Mouse (Mus musculus): Measurements from ENCODE around the gene Fnbp1. TPM values are rescaled to one million over a fixed set of nuclear protein-coding genes. Genes with fewer than 3 reads are reported as not detected.
A peak's percentile ranks its signal among the peaks of the same experiment; 100 is the strongest.

Gene Fnbp1
- polyA plus RNA-seq, 1 experiment from 2014 or later, result 15.7 TPM

GRCm38 (mm10) chr2:31082639-31083038, 59.2 kb downstream of the Fnbp1 start:
- DNase-seq (ENCODE audit: low spot score) (no peak), ATAC-seq (ENCODE audit: low FRiP score, low TSS enrichment) (peak; percentile 56; the same call in 1 of the 2 replicates)
- H3K4me2 ChIP-seq (replicated peaks; ENCODE audit: low read depth), result no peak overlapping the region
- no peak overlapping the region for H3K4me3 ChIP-seq (ENCODE audit: low read depth, low read length)
- no peak for TF ChIP-seq EP300 (optimal IDR thresholded peaks at IDR 0.05)
- TF ChIP-seq CTCF (IDR thresholded peaks at IDR 0.05; ENCODE audit: low read depth), result no peak
- no peak overlapping the region for H3K27ac ChIP-seq (replicated peaks)
- no peak overlapping the region for H3K9ac ChIP-seq (ENCODE audit: low read length)
- no peaks in the 10 kb centered on the region for H3K27me3 ChIP-seq (ENCODE audit: control insufficient read depth, insufficient read depth, low read length)
- no peaks in the 10 kb centered on the region for H3K4me1 ChIP-seq (replicated peaks; ENCODE audit: control insufficient read depth, insufficient read depth)
- no peaks in the 10 kb centered on the region for H3K9me3 ChIP-seq (ENCODE audit: control insufficient read depth, low read length)
- 81% methylated on average over 17 of the region's 17 CpGs for WGBS
- H3K36me3 ChIP-seq (ENCODE audit: control insufficient read depth, insufficient read depth, low read length), result peaks cover 19% of the 10 kb centered on the region

DNA sequence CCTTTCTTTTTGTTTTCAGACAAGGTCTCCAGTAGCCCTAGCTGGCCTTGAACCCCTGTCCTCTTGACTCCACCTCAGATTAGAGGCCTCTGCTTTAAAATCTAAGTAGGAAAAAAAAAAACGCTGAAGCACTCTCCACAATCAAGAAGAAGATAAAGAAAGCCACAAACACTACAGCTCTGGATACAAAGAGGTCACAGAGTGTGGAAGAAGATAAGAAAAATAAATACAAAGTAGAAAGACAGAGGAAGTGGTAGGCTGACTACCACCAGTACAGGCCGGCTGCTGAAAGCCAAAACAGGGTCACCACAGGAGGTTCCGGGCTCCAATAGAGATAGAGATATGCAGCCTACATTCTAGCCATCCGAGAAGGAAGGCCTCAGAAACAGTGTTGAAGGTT, 60.5 kb downstream of the Fnbp1 start:
- H3K9ac ChIP-seq (ENCODE audit: low read length), result no peak overlapping the region
- ATAC-seq (ENCODE audit: low FRiP score, low TSS enrichment), result 0 out of 2 replicates have a peak, but pooled peaks have one; percentile 43
- H3K9me3 ChIP-seq (ENCODE audit: control insufficient read depth, low read length), result no peaks in the 10 kb centered on the region
- no peak for DNase-seq (ENCODE audit: low spot score)
- no peak overlapping the region for H3K27ac ChIP-seq (replicated peaks)
- WGBS, result 46% methylated on average over 4 of the region's 4 CpGs
- TF ChIP-seq EP300 (optimal IDR thresholded peaks at IDR 0.05) (no peak), CTCF (IDR thresholded peaks at IDR 0.05; ENCODE audit: low read depth) (no peak)
- H3K36me3 ChIP-seq (ENCODE audit: control insufficient read depth, insufficient read depth, low read length), result peaks cover 19% of the 10 kb centered on the region
- H3K4me2 ChIP-seq (replicated peaks; ENCODE audit: low read depth), result no peak overlapping the region
- H3K27me3 ChIP-seq (ENCODE audit: control insufficient read depth, insufficient read depth, low read length), result no peaks in the 10 kb centered on the region
- no peaks in the 10 kb centered on the region for H3K4me1 ChIP-seq (replicated peaks; ENCODE audit: control insufficient read depth, insufficient read depth)
- H3K4me3 ChIP-seq (ENCODE audit: low read depth, low read length), result no peak overlapping the region

- no peak for DNase-seq (ENCODE audit: low spot score)
- H3K4me2 ChIP-seq (replicated peaks; ENCODE audit: low read depth), result no peak overlapping the region
- no peaks in the 10 kb centered on the region for H3K4me1 ChIP-seq (replicated peaks; ENCODE audit: control insufficient read depth, insufficient read depth)
- ATAC-seq (ENCODE audit: low FRiP score, low TSS enrichment), result no peak
- H3K9me3 ChIP-seq (ENCODE audit: control insufficient read depth, low read length), result no peaks in the 10 kb centered on the region
- no peak overlapping the region for H3K9ac ChIP-seq (ENCODE audit: low read length)
- no peaks in the 10 kb centered on the region for H3K27me3 ChIP-seq (ENCODE audit: control insufficient read depth, insufficient read depth, low read length)
- TF ChIP-seq EP300 (optimal IDR thresholded peaks at IDR 0.05) (no peak), CTCF (IDR thresholded peaks at IDR 0.05; ENCODE audit: low read depth) (no peak)
- no peak overlapping the region for H3K27ac ChIP-seq (replicated peaks)
- H3K36me3 ChIP-seq (ENCODE audit: control insufficient read depth, insufficient read depth, low read length), result peaks cover 16% of the 10 kb centered on the region
- WGBS, result 87% methylated on average over 6 of the region's 6 CpGs
- no peak overlapping the region for H3K4me3 ChIP-seq (ENCODE audit: low read depth, low read length)
Measured at GRCm38 (mm10) chr2:31079117-31079516, 62.7 kb downstream of the Fnbp1 start.

DNA sequence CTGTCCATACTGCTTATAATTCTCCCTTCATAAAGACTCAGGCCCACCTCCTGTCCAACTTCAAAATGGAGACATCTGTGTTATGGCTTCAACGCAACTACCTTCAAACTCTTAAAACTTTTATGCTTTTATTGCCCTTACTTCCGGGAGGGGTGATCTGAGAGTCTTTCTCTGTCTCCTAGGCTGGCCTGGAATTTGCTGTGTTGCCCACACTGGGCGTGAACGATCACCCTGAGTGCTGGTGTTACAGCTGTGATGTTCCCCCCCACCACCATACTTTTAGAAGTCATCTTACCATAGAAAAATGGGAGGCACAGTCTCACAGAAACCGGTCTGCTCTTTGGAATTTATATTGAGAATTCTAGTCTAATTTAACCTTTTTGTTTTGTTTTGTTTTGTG, 64.2 kb downstream of the Fnbp1 start:
- no peak for DNase-seq (ENCODE audit: low spot score)
- 93% methylated on average over 5 of the region's 5 CpGs for WGBS
- no peak for TF ChIP-seq EP300 (optimal IDR thresholded peaks at IDR 0.05)
- TF ChIP-seq CTCF (IDR thresholded peaks at IDR 0.05; ENCODE audit: low read depth), result no peak
- H3K27ac ChIP-seq (replicated peaks), result no peak overlapping the region
- H3K9ac ChIP-seq (ENCODE audit: low read length), result no peak overlapping the region
- no peak overlapping the region for H3K4me2 ChIP-seq (replicated peaks; ENCODE audit: low read depth)
- H3K4me1 ChIP-seq (replicated peaks; ENCODE audit: control insufficient read depth, insufficient read depth), result no peaks in the 10 kb centered on the region
- ATAC-seq (ENCODE audit: low FRiP score, low TSS enrichment), result no peak
- H3K4me3 ChIP-seq (ENCODE audit: low read depth, low read length), result no peak overlapping the region
- peaks cover 10% of the 10 kb centered on the region for H3K36me3 ChIP-seq (ENCODE audit: control insufficient read depth, insufficient read depth, low read length)
- H3K9me3 ChIP-seq (ENCODE audit: control insufficient read depth, low read length), result no peaks in the 10 kb centered on the region
- H3K27me3 ChIP-seq (ENCODE audit: control insufficient read depth, insufficient read depth, low read length), result no peaks in the 10 kb centered on the region

DNA sequence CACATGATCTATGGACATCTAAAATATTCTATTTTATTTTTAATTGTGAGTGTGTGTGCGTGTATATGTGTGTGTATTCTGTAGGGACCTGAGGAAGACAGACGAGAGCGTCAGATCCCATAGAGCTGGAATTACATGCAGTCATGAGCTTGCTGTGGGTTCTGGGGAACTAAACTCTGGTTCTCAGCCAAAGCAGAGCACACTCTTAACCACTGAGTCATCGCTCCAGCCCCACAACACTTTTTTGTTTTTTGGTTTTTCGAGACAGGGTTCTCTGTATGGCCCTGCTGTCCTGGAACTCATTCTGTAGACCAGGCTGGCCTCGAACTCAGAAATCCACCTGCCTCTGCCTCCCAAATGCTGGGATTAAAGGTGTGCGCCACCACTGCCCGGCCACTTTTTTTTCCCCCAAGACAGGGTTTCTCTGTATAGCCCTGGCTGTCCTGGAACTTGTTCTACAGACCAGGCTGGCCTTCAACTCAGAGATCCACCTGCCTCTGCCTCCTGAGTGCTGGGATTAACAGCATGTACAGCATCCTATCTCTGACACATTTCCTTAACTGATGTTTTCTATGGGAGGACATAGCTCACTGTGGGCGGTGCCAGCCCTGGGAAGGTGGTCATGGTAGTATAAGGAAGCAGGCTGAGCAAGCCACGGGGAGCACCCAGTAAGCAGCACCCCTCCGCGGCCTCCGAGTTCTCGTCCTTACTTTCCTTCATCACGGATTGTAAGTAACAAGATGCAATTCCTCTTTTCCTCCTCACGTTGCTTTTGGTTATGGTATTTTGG, 65.3 kb downstream of the Fnbp1 start:
- 91% methylated on average over 16 of the region's 16 CpGs for WGBS
- no peaks in the 10 kb centered on the region for H3K27me3 ChIP-seq (ENCODE audit: control insufficient read depth, insufficient read depth, low read length)
- no peaks in the 10 kb centered on the region for H3K9me3 ChIP-seq (ENCODE audit: control insufficient read depth, low read length)
- H3K4me3 ChIP-seq (ENCODE audit: low read depth, low read length), result no peak overlapping the region
- H3K4me2 ChIP-seq (replicated peaks; ENCODE audit: low read depth), result no peak overlapping the region
- TF ChIP-seq EP300 (optimal IDR thresholded peaks at IDR 0.05), result no peak
- no peak for TF ChIP-seq CTCF (IDR thresholded peaks at IDR 0.05; ENCODE audit: low read depth)
- no peak overlapping the region for H3K9ac ChIP-seq (ENCODE audit: low read length)
- ATAC-seq (ENCODE audit: low FRiP score, low TSS enrichment) (no peak), DNase-seq (ENCODE audit: low spot score) (no peak)
- no peak overlapping the region for H3K27ac ChIP-seq (replicated peaks)
- peaks cover 9% of the 10 kb centered on the region for H3K36me3 ChIP-seq (ENCODE audit: control insufficient read depth, insufficient read depth, low read length)
- no peaks in the 10 kb centered on the region for H3K4me1 ChIP-seq (replicated peaks; ENCODE audit: control insufficient read depth, insufficient read depth)

- Histone ChIP-seq H3K4me2 (replicated peaks; ENCODE audit: low read depth) (no peak overlapping the region), H3K36me3 (ENCODE audit: control insufficient read depth, insufficient read depth, low read length) (peaks cover 9% of the 10 kb centered on the region), H3K9ac (ENCODE audit: low read length) (no peak overlapping the region), H3K4me1 (replicated peaks; ENCODE audit: control insufficient read depth, insufficient read depth) (no peaks in the 10 kb centered on the region), H3K27me3 (ENCODE audit: control insufficient read depth, insufficient read depth, low read length) (no peaks in the 10 kb centered on the region), H3K9me3 (ENCODE audit: control insufficient read depth, low read length) (no peaks in the 10 kb centered on the region), H3K27ac (replicated peaks) (no peak overlapping the region), H3K4me3 (ENCODE audit: low read depth, low read length) (no peak overlapping the region)
- WGBS, result 94% methylated on average over 7 of the region's 7 CpGs
- TF ChIP-seq EP300 (optimal IDR thresholded peaks at IDR 0.05), result no peak
- no peak for TF ChIP-seq CTCF (IDR thresholded peaks at IDR 0.05; ENCODE audit: low read depth)
- DNase-seq (ENCODE audit: low spot score) (no peak), ATAC-seq (ENCODE audit: low FRiP score, low TSS enrichment) (no peak)
Measured at GRCm38 (mm10) chr2:31075836-31076235, 66.0 kb downstream of the Fnbp1 start.
